Mouse (Mus musculus) heart, postnatal 0 days (tissue): ENCODE data around the gene Olfr348.

Experiments
- CTCF ChIP-seq: IDR thresholded peaks from 2 replicates; pipeline ENCODE4 v1.5.1; 2016; ENCODE audit warnings: antibody characterized with exemption, control low read depth, low read depth
- EP300 ChIP-seq: IDR thresholded peaks from 2 replicates; pipeline ENCODE4 v1.6.1; 2016; ENCODE audit warnings: antibody characterized with exemption, low read depth

GRCm38 (mm10) chr2:36790238-36790637 lies 6.2 kb downstream of the Olfr348 start, which contains the start of gene Olfr50:
- no peak for TF ChIP-seq CTCF
- no peak for TF ChIP-seq EP300
